Mouse (Mus musculus): ENCODE results near the gene U2surp. TPM values are rescaled to one million over a fixed set of nuclear protein-coding genes. Genes with fewer than 3 reads are reported as not detected.

The U2surp gene
- polyA plus RNA-seq, 1 experiment from 2014 or later: 129 TPM

DNA sequence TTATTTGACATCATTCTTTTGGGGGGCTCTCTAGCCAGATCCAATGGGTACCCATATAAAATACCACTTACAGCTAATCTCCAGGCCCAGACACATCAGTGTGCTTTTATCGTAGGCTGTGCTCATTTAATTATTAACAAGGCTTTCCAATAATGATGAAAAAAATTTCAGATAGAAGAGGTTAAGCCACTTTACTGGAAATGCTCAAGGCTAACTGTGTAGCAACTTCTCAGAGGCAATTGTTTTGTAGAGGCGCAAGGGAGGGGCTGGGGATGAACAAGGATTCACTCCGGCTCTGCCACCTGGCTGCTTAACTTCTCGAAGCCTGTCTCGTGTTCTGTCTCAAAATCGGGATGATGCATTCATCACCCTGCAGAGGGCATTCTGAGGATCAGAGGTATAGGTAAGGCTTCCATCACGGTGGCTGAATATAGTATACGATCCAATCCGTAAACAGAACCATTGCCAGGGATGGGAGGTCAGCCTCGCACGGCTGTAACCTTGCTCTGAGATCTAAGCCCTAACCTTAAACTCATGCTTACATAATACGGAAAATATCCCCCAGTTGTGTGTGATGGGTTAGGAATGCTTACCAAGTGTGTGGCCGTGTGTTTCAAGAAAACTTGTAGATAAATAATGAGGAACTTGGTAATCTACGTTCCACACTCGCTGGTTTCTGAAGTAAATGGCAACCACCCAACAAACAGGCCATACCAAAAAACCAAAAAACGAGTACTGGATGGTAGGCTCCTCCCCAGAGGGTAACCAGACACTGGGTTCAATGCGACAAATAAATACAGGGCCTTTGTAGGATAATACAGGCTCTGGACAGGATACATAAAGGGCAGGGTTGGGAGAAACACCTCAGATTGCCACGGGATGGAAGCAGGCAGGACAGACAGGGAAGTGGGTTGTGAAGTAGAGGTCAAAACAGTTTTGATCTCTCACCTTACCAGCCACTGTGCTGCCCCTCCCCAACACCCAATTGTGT is 42.7 kb upstream of the U2surp start:
- 85% methylated on average over 18 of the region's 18 CpGs for WGBS
- H3K27ac ChIP-seq (ENCODE audit: low read depth, low read length): no peak overlapping the region
- no peak for ATAC-seq
- H3K4me2 ChIP-seq (ENCODE audit: low read length): no peak overlapping the region
- no peaks in the 10 kb centered on the region for H3K36me3 ChIP-seq (ENCODE audit: control insufficient read depth, insufficient read depth, low read length)
- no peaks in the 10 kb centered on the region for H3K4me1 ChIP-seq (ENCODE audit: control insufficient read depth, insufficient read depth, low read length)
- H3K27me3 ChIP-seq (replicated peaks; ENCODE audit: control insufficient read depth, insufficient read depth, low read length): 0 out of 2 replicates have a peak, but pooled peaks cover 6% of the 10 kb centered on the region
- H3K9ac ChIP-seq (ENCODE audit: low read length): no peak overlapping the region
- no peaks in the 10 kb centered on the region for H3K9me3 ChIP-seq (replicated peaks; ENCODE audit: control insufficient read depth, low read length)
- no peak for DNase-seq (ENCODE audit: low spot score)
- H3K4me3 ChIP-seq (ENCODE audit: low read depth, low read length): no peak overlapping the region

DNA sequence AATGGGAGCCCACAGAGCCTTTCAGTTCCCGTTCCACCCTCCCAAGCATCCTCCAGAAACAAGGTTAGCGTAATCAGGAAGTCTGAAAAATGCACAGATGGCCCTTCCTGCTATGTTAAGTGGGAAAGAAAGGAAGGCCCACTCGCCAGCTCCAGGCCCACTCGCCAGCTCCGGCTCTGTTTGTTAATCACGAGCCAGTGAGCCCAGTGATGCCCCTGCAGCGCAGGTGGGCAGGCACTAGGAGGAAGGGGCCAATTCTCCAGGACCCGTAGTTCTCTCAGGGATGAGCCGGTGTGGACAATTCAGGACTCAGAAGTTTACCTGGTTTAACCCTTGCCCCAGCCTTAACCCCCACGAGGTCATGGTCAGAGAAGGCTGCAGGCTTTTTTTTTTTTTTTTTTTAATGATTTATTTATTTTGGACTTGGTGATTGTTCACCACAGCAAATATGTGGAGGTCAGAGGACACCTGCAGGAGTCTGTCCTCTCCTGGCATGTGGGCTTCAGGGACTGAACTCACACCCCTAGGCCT is 40.4 kb upstream of the U2surp start:
- DNase-seq (ENCODE audit: low spot score) (no peak), ATAC-seq (no peak)
- H3K9ac ChIP-seq (ENCODE audit: low read length): no peak overlapping the region
- no peaks in the 10 kb centered on the region for H3K9me3 ChIP-seq (replicated peaks; ENCODE audit: control insufficient read depth, low read length)
- 57% methylated on average over 10 of the region's 10 CpGs for WGBS
- H3K36me3 ChIP-seq (ENCODE audit: control insufficient read depth, insufficient read depth, low read length): no peaks in the 10 kb centered on the region
- no peak overlapping the region for H3K4me2 ChIP-seq (ENCODE audit: low read length)
- H3K27me3 ChIP-seq (replicated peaks; ENCODE audit: control insufficient read depth, insufficient read depth, low read length): 0 out of 2 replicates have a peak, but pooled peaks cover 2% of the 10 kb centered on the region
- H3K4me3 ChIP-seq (ENCODE audit: low read depth, low read length): no peak overlapping the region
- no peaks in the 10 kb centered on the region for H3K4me1 ChIP-seq (ENCODE audit: control insufficient read depth, insufficient read depth, low read length)
- no peak overlapping the region for H3K27ac ChIP-seq (ENCODE audit: low read depth, low read length)

DNA sequence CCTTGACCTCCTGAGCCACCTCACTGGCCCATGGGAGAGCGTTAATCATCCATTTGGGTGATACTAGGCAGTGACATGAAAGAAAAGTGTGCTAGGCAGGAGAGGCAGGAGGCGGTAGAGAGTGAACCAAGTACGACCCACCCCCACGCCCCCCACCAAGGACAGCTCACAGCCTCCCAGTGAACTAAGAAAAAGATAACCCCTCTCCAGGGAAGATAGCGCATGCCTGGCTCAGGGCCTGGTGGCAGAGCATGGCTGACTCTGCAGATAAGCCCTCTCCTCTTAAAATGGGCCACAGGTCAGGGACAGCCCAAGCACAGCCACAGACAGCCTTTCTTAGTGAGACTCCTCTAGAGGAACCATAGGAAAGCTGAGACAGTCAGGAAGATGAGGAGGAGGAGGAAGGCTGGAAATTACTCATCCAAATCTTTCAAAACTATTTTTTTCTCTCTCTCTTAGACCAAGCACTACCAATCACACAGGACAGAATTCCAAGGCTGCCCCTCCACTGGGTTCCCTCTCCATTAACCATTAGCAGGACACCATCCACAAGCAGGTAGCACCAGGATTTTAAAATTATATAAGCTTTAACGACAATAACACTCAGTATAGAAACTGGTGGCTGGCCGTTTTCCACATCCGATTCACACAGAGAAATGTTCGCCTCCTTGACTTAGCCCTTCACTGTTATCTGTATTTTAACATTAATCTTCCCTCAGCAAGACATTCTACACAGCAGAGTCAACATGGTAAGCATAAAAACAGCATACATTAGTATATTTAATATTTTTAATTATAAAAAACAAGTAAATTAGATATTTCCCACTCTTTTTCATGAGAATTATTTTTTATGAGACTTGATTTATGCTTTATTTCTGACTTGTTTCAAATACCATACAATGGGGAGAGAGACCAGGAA is 39.3 kb upstream of the U2surp start:
- WGBS: 77% methylated on average over 9 of the region's 9 CpGs
- ATAC-seq: no peak

DNA sequence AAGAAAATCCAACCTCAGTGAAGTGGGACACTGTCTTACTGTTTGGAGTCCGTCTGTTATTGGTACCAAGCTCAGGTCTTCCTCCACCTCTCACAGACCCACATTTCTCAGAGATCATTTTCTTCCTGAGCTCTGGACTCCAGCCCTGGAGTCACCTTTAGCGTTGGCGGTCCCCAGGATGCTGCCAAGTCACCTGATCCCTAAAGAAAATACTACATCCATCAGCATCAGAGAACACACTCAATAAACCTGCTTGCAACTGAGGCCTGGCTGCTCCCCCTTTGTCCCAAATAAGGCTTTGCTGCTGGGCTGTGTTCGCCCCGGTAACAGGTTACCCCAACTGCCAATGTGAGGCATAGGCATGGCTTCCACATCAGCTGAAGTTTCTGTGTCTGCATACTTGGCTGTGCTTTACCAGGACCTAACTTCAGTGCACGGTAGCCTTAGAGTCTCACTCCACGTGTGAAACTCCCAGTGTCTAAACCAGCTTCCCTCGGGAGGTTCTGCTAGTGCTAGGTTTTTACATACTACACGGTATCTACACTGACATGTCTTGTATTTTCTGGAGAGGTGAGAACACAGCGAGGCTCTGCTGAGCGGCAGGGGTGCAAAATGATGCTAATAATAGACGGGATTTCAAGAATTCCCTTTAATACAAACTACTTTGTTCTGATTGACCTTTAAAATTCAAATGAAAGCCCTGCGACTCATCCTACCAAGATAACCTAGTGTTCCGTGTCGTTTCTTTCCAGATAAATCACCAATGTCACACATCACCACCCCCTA is 38.0 kb upstream of the U2surp start:
- DNase-seq (ENCODE audit: low spot score) (no peak), ATAC-seq (no peak)
- 81% methylated on average over 15 of the region's 15 CpGs for whole genome bisulfite sequencing
- no peak overlapping the region for H3K4me3 ChIP-seq (ENCODE audit: low read depth, low read length)
- H3K4me1 ChIP-seq (ENCODE audit: control insufficient read depth, insufficient read depth, low read length): no peaks in the 10 kb centered on the region
- no peak overlapping the region for H3K9ac ChIP-seq (ENCODE audit: low read length)
- H3K9me3 ChIP-seq (replicated peaks; ENCODE audit: control insufficient read depth, low read length): no peaks in the 10 kb centered on the region
- H3K27me3 ChIP-seq (replicated peaks; ENCODE audit: control insufficient read depth, insufficient read depth, low read length): no peaks in the 10 kb centered on the region
- no peak overlapping the region for H3K27ac ChIP-seq (ENCODE audit: low read depth, low read length)
- H3K4me2 ChIP-seq (ENCODE audit: low read length): no peak overlapping the region
- no peaks in the 10 kb centered on the region for H3K36me3 ChIP-seq (ENCODE audit: control insufficient read depth, insufficient read depth, low read length)

More for the DNA sequence above, 39.3 kb upstream of the U2surp start:
- H3K27ac ChIP-seq (ENCODE audit: low read depth, low read length): no peak overlapping the region
- no peak for DNase-seq (ENCODE audit: low spot score)
- 0 out of 2 replicates have a peak, but pooled peaks cover under 1% of the 10 kb centered on the region for H3K27me3 ChIP-seq (replicated peaks; ENCODE audit: control insufficient read depth, insufficient read depth, low read length)
- H3K4me2 ChIP-seq (ENCODE audit: low read length): no peak overlapping the region
- H3K9ac ChIP-seq (ENCODE audit: low read length): no peak overlapping the region
- H3K4me3 ChIP-seq (ENCODE audit: low read depth, low read length): no peak overlapping the region
- H3K9me3 ChIP-seq (replicated peaks; ENCODE audit: control insufficient read depth, low read length): no peaks in the 10 kb centered on the region
- H3K36me3 ChIP-seq (ENCODE audit: control insufficient read depth, insufficient read depth, low read length): no peaks in the 10 kb centered on the region
- no peaks in the 10 kb centered on the region for H3K4me1 ChIP-seq (ENCODE audit: control insufficient read depth, insufficient read depth, low read length)

DNA sequence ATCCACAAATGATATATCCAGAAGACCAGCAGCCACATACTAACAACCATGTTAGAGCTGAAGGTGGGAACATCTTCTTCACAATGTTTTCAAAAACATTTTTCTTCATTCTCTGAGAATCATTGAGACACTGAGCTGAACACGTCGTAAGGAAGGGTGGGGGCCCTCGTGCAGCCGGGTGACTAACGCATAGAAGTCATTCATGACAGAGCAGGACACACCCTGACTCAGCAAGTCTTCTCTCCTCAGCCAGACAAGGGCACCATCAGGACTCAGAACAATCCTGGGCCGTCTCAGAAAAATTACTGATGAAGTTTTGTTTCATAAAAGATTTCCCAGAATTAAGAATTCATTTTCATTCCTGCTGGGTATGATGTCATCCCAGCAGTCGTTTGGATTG is 34.9 kb upstream of the U2surp start:
- no peaks in the 10 kb centered on the region for H3K36me3 ChIP-seq (ENCODE audit: control insufficient read depth, insufficient read depth, low read length)
- DNase-seq (ENCODE audit: low spot score) (no peak), ATAC-seq (no peak)
- H3K27ac ChIP-seq (ENCODE audit: low read depth, low read length): no peak overlapping the region
- no peak overlapping the region for H3K9ac ChIP-seq (ENCODE audit: low read length)
- no peak overlapping the region for H3K4me3 ChIP-seq (ENCODE audit: low read depth, low read length)
- WGBS: 65% methylated on average over 7 of the region's 7 CpGs
- H3K9me3 ChIP-seq (replicated peaks; ENCODE audit: control insufficient read depth, low read length): no peaks in the 10 kb centered on the region
- H3K4me2 ChIP-seq (ENCODE audit: low read length): no peak overlapping the region
- H3K4me1 ChIP-seq (ENCODE audit: control insufficient read depth, insufficient read depth, low read length): no peaks in the 10 kb centered on the region
- no peaks in the 10 kb centered on the region for H3K27me3 ChIP-seq (replicated peaks; ENCODE audit: control insufficient read depth, insufficient read depth, low read length)

DNA sequence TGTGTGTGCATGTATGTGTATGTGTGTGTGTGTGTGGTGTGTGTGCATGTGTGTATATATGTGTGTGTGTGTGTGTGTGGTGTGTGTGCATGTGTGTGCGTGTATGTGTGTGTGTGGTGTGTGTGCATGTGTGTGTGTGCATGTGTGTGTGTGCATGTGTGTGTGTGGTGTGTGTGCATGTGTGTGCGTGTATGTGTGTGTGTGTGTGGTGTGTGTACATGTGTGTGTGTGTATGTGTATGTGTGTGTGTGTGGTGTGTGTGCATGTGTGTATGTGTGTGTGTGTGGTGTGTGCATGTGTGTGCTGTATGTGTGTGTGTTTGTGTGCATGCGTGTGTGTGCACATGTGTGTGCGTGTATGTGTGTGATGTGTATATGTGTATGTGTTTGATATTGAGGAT is 32.8 kb upstream of the U2surp start:
- Histone ChIP-seq H3K27me3 (replicated peaks; ENCODE audit: control insufficient read depth, insufficient read depth, low read length) (no peaks in the 10 kb centered on the region), H3K27ac (ENCODE audit: low read depth, low read length) (no peak overlapping the region), H3K4me1 (ENCODE audit: control insufficient read depth, insufficient read depth, low read length) (no peaks in the 10 kb centered on the region), H3K36me3 (ENCODE audit: control insufficient read depth, insufficient read depth, low read length) (no peaks in the 10 kb centered on the region), H3K4me2 (ENCODE audit: low read length) (no peak overlapping the region), H3K9me3 (replicated peaks; ENCODE audit: control insufficient read depth, low read length) (no peaks in the 10 kb centered on the region), H3K4me3 (ENCODE audit: low read depth, low read length) (no peak overlapping the region), H3K9ac (ENCODE audit: low read length) (no peak overlapping the region)
- DNase-seq (ENCODE audit: low spot score) (no peak), ATAC-seq (no peak)
- 91% methylated on average over 4 of the region's 4 CpGs for WGBS

DNA sequence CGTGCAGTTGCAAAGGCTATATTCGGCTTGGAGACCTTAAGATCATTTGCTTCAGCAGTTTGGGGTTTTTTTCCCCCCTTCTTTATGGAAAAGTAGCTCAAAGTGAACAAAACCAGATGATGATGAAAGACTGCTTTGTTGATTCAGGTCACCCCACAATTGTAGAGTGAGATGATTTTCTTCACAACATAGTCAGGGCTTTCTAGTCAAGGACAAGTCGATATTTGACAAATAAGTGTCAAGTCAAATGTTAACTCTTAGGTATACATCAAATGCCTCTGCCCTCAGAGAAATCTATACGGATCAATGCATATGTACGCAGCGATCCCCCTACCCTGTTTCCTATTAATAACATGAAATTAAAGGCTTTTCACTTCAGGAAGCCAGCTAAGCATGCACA is 30.7 kb upstream of the U2surp start:
- Histone ChIP-seq H3K9ac (ENCODE audit: low read length) (no peak overlapping the region), H3K36me3 (ENCODE audit: control insufficient read depth, insufficient read depth, low read length) (no peaks in the 10 kb centered on the region), H3K4me2 (ENCODE audit: low read length) (no peak overlapping the region), H3K9me3 (replicated peaks; ENCODE audit: control insufficient read depth, low read length) (no peaks in the 10 kb centered on the region), H3K27me3 (replicated peaks; ENCODE audit: control insufficient read depth, insufficient read depth, low read length) (no peaks in the 10 kb centered on the region), H3K4me3 (ENCODE audit: low read depth, low read length) (no peak overlapping the region), H3K4me1 (ENCODE audit: control insufficient read depth, insufficient read depth, low read length) (no peaks in the 10 kb centered on the region), H3K27ac (ENCODE audit: low read depth, low read length) (no peak overlapping the region)
- ATAC-seq: no peak
- 76% methylated on average over 6 of the region's 6 CpGs for WGBS
- DNase-seq (ENCODE audit: low spot score): no peak
